Mouse (Mus musculus): ENCODE measurements around the gene Olfr878. TPM values are rescaled to one million over a fixed set of nuclear protein-coding genes. Genes with fewer than 3 reads are reported as not detected.
A peak's percentile ranks its signal among the peaks of the same experiment; 100 is the strongest.

The Olfr878 gene
- polyA plus RNA-seq, 1 experiment: not detected

- WGBS: 59% methylated on average over 3 of the region's 3 CpGs
- no peak overlapping the region for H3K4me3 ChIP-seq (replicated peaks; ENCODE audit: extremely low read depth, low read depth, low read length)
- TF ChIP-seq CTCF (IDR thresholded peaks at IDR 0.05; ENCODE audit: insufficient read depth, low read length) (no peak), POLR2A (IDR thresholded peaks at IDR 0.05; ENCODE audit: borderline replicate concordance, extremely low read depth, low read depth, low read length) (no peak)
Measured at GRCm38 (mm10) chr9:37926019-37927013, 8.7 kb downstream of the Olfr878 start.

GRCm38 (mm10) chr9:37932519-37932918, 14.9 kb downstream of the Olfr878 start:
- DNase-seq: peak; percentile 11
- WGBS: 7% methylated on average over 11 of the region's 11 CpGs
- Histone ChIP-seq H3K4me1 (ENCODE audit: control insufficient read depth, insufficient read depth, low read length) (no peaks in the 10 kb centered on the region), H3K4me3 (replicated peaks; ENCODE audit: extremely low read depth, low read depth, low read length) (no peak overlapping the region)
- peak; percentile 41 for TF ChIP-seq CTCF (IDR thresholded peaks at IDR 0.05; ENCODE audit: insufficient read depth, low read length)
- no peak for TF ChIP-seq POLR2A (IDR thresholded peaks at IDR 0.05; ENCODE audit: borderline replicate concordance, extremely low read depth, low read depth, low read length)

More at GRCm38 (mm10) chr9:37926019-37927013, 8.7 kb downstream of the Olfr878 start:
- DNase-seq: no peak
- no peaks in the 10 kb centered on the region for H3K4me1 ChIP-seq (ENCODE audit: control insufficient read depth, insufficient read depth, low read length)

- H3K4me3 ChIP-seq (replicated peaks; ENCODE audit: extremely low read depth, low read depth, low read length): no peak overlapping the region
- TF ChIP-seq POLR2A (IDR thresholded peaks at IDR 0.05; ENCODE audit: borderline replicate concordance, extremely low read depth, low read depth, low read length) (no peak), CTCF (IDR thresholded peaks at IDR 0.05; ENCODE audit: insufficient read depth, low read length) (no peak)
- DNase-seq: no peak
- H3K4me1 ChIP-seq (ENCODE audit: control insufficient read depth, insufficient read depth, low read length): no peaks in the 10 kb centered on the region
Measured at GRCm38 (mm10) chr9:37934146-37934545, 16.5 kb downstream of the Olfr878 start.

GRCm38 (mm10) chr9:37941167-37941566, 23.5 kb downstream of the Olfr878 start:
- 87% methylated on average over 2 of the region's 2 CpGs for WGBS
- Histone ChIP-seq H3K4me3 (replicated peaks; ENCODE audit: extremely low read depth, low read depth, low read length) (no peak overlapping the region), H3K4me1 (ENCODE audit: control insufficient read depth, insufficient read depth, low read length) (no peaks in the 10 kb centered on the region)
- DNase-seq: no peak
- TF ChIP-seq CTCF (IDR thresholded peaks at IDR 0.05; ENCODE audit: insufficient read depth, low read length) (no peak), POLR2A (IDR thresholded peaks at IDR 0.05; ENCODE audit: borderline replicate concordance, extremely low read depth, low read depth, low read length) (no peak)

Other genes with a start within 250 kb of the Olfr878 start
- not detected in 2 replicates for gene Panx3, start 248.6 kb upstream of the Olfr878 start, polyA plus RNA-seq (2012; rRNA removed)
- gene Olfr160, start 201.6 kb upstream of the Olfr878 start, polyA plus RNA-seq (2012; rRNA removed): not detected in 2 replicates
- gene Olfr874, start 172.7 kb upstream of the Olfr878 start, polyA plus RNA-seq (2012; rRNA removed): not detected in 2 replicates
- 0.11 TPM in 1 of 2 replicates, not detected in the other for gene Olfr875, start 146.0 kb upstream of the Olfr878 start, polyA plus RNA-seq (2012; rRNA removed)
- not detected in 2 replicates for gene Olfr876, start 114.8 kb upstream of the Olfr878 start, polyA plus RNA-seq (2012; rRNA removed)
- gene Olfr877, start 63.6 kb upstream of the Olfr878 start, polyA plus RNA-seq (2012; rRNA removed): not detected in 2 replicates
- gene Olfr145, start 21.1 kb upstream of the Olfr878 start, polyA plus RNA-seq (2012; rRNA removed): not detected in 2 replicates
- gene Olfr881, start 74.0 kb downstream of the Olfr878 start, polyA plus RNA-seq (2012; rRNA removed): not detected in 2 replicates
- not detected in 2 replicates for gene Olfr883, start 108.0 kb downstream of the Olfr878 start, polyA plus RNA-seq (2012; rRNA removed)
- not detected in 2 replicates for gene Olfr884, start 128.7 kb downstream of the Olfr878 start, polyA plus RNA-seq (2012; rRNA removed)
- not detected in 2 replicates for gene Olfr885, start 143.5 kb downstream of the Olfr878 start, polyA plus RNA-seq (2012; rRNA removed)
- not detected in 2 replicates for gene Olfr887, start 166.2 kb downstream of the Olfr878 start, polyA plus RNA-seq (2012; rRNA removed)
- not detected in 2 replicates for gene Olfr888, start 190.3 kb downstream of the Olfr878 start, polyA plus RNA-seq (2012; rRNA removed)
- gene Olfr889, start 197.4 kb downstream of the Olfr878 start, polyA plus RNA-seq (2012; rRNA removed): not detected in 2 replicates
- not detected in 2 replicates for gene Olfr890, start 224.7 kb downstream of the Olfr878 start, polyA plus RNA-seq (2012; rRNA removed)

Data from lung, adult 2 months (tissue).